Mouse (Mus musculus) layer of hippocampus, postnatal 36 days (tissue): Measurements from ENCODE around the gene Med22. TPM values are rescaled to one million over a fixed set of nuclear protein-coding genes. Genes with fewer than 3 reads are reported as not detected.

Experiments used
- DNase-seq, 2 experiments: peaks; one replicate each; pipeline ENCODE4 v3.0.0; 2022
- total RNA-seq, 2 experiments: library from RNA; stranded (reverse); gene quantifications; 2 replicates each; pipeline ENCODE4 v1.2.3; 2021

The Med22 gene
- 10 to 100 TPM; 47.8 to 52.6 TPM for total RNA-seq

- DNase-seq = peak; percentile 99
These were observed at the start of gene Med22, which contains the start of gene Rpl7a for GRCm38 (mm10) chr2:26910124-26910993. Gene Med22 (minus strand): TSS chr2:26910677. Gene Rpl7a (plus strand): TSS chr2:26910764.

GRCm38 (mm10) chr2:26957488-26957859 is 47.0 kb upstream of the Med22 start:
- no peak for DNase-seq

- no peak for DNase-seq
These were observed 46.5 kb upstream of the Med22 start for GRCm38 (mm10) chr2:26956811-26957487.

- no peak for DNase-seq
These were observed 44.4 kb upstream of the Med22 start for GRCm38 (mm10) chr2:26954735-26955395.

- no peak for DNase-seq
These were observed 42.4 kb upstream of the Med22 start for GRCm38 (mm10) chr2:26952866-26953265.

- DNase-seq = no peak
These were observed 41.7 kb upstream of the Med22 start for GRCm38 (mm10) chr2:26952193-26952592.

GRCm38 (mm10) chr2:26951346-26951905 is 40.9 kb upstream of the Med22 start:
- DNase-seq = no peak

- no peak for DNase-seq
These were observed 39.9 kb upstream of the Med22 start for GRCm38 (mm10) chr2:26950411-26950810.

- no peak for DNase-seq
These were observed 32.8 kb upstream of the Med22 start for GRCm38 (mm10) chr2:26943253-26943652.

GRCm38 (mm10) chr2:26941539-26941938 is 31.1 kb upstream of the Med22 start:
- DNase-seq = no peak

- DNase-seq = no peak
These were observed 25.9 kb upstream of the Med22 start for GRCm38 (mm10) chr2:26936425-26936824.

- no peak for DNase-seq
These were observed 24.8 kb upstream of the Med22 start for GRCm38 (mm10) chr2:26935286-26935685.

- peak; percentile 90 to 91 for DNase-seq
These were observed 23.0 kb upstream of the Med22 start, which contains the start of the genes Surf4 and Stkld1 for GRCm38 (mm10) chr2:26933304-26934055. Gene Surf4 (minus strand): TSS chr2:26933928. Gene Stkld1 (plus strand): TSS chr2:26934047.

GRCm38 (mm10) chr2:26932473-26933303 is 22.2 kb upstream of the Med22 start:
- DNase-seq = no peak

- peak in 1 of 2 experiments; percentile 35 for DNase-seq
These were observed 19.9 kb upstream of the Med22 start for GRCm38 (mm10) chr2:26930390-26930789.

GRCm38 (mm10) chr2:26927745-26928476 is 17.4 kb upstream of the Med22 start:
- no peak for DNase-seq

- no peak for DNase-seq
These were observed 11.3 kb upstream of the Med22 start for GRCm38 (mm10) chr2:26921784-26922183.

- no peak for DNase-seq
These were observed 9.8 kb upstream of the Med22 start for GRCm38 (mm10) chr2:26920190-26920855.

- DNase-seq = no peak
These were observed 9.2 kb upstream of the Med22 start for GRCm38 (mm10) chr2:26919684-26920083.

- no peak for DNase-seq
These were observed 6.3 kb upstream of the Med22 start for GRCm38 (mm10) chr2:26916738-26917137.
